Mouse (Mus musculus): ENCODE results near the gene Ubox5.
A peak's percentile ranks its signal among the peaks of the same experiment; 100 is the strongest.
"Not testable (repeated sequence)": the region's sequence is repeated elsewhere in the genome, so short reads cannot be mapped to it uniquely, and the experiment has no call there.

Ubox5 gene

GRCm38 (mm10) chr2:130629839-130630203 is at the start of gene Ubox5, which contains the start of gene Fastkd5:
TSS of gene Ubox5 (minus strand) at chr2:130630038.
TSS of gene Fastkd5 (minus strand) at chr2:130630027.
- peak; percentile 73 to 84 for DNase-seq (ENCODE audit: low spot score in 2 of 2)

- no peak for DNase-seq (ENCODE audit: low spot score in 2 of 2)
Observed at GRCm38 (mm10) chr2:130679154-130679553, 49.3 kb upstream of the Ubox5 start.

GRCm38 (mm10) chr2:130677211-130677610 is 47.4 kb upstream of the Ubox5 start:
- DNase-seq (ENCODE audit: low spot score in 2 of 2) = no peak

GRCm38 (mm10) chr2:130667559-130667958 is 37.7 kb upstream of the Ubox5 start, which contains the start of gene Itpa:
TSS of gene Itpa (plus strand) at chr2:130667610.
- DNase-seq (ENCODE audit: low spot score in 2 of 2) = peak; percentile 79 to 84

GRCm38 (mm10) chr2:130664102-130664701 is 34.4 kb upstream of the Ubox5 start, which contains the start of gene Ddrgk1:
TSS of gene Ddrgk1 (minus strand) at chr2:130664659.
- peak; percentile 92 to 93 for DNase-seq (ENCODE audit: low spot score in 2 of 2)

- no peak for DNase-seq (ENCODE audit: low spot score in 2 of 2)
Observed at GRCm38 (mm10) chr2:130663342-130663741, 33.5 kb upstream of the Ubox5 start.

GRCm38 (mm10) chr2:130658530-130658929 is 28.7 kb upstream of the Ubox5 start:
- no peak for DNase-seq (ENCODE audit: low spot score in 2 of 2)

GRCm38 (mm10) chr2:130657541-130657940 is 27.7 kb upstream of the Ubox5 start:
- DNase-seq (ENCODE audit: low spot score in 2 of 2) = peak; percentile 38 to 68

- no peak for DNase-seq (ENCODE audit: low spot score in 2 of 2)
Observed at GRCm38 (mm10) chr2:130656536-130656935, 26.7 kb upstream of the Ubox5 start.

- DNase-seq (ENCODE audit: low spot score in 2 of 2) = no peak
Observed at GRCm38 (mm10) chr2:130655660-130656339, 26.0 kb upstream of the Ubox5 start.

GRCm38 (mm10) chr2:130653760-130654159 is 23.9 kb upstream of the Ubox5 start:
- no peak for DNase-seq (ENCODE audit: low spot score in 2 of 2)

GRCm38 (mm10) chr2:130653303-130653702 is 23.5 kb upstream of the Ubox5 start:
- DNase-seq (ENCODE audit: low spot score in 2 of 2) = no peak

GRCm38 (mm10) chr2:130649028-130649427 is 19.2 kb upstream of the Ubox5 start:
- DNase-seq (ENCODE audit: low spot score in 2 of 2) = not testable (repeated sequence)

GRCm38 (mm10) chr2:130645198-130645597 is 15.4 kb upstream of the Ubox5 start:
- DNase-seq (ENCODE audit: low spot score in 2 of 2) = no peak

GRCm38 (mm10) chr2:130642684-130643369 is 13.0 kb upstream of the Ubox5 start, which contains the start of gene Lzts3:
TSS of gene Lzts3 (minus strand) at chr2:130642803.
- DNase-seq (ENCODE audit: low spot score in 2 of 2) = peak; percentile 85 to 89

GRCm38 (mm10) chr2:130642197-130642660 is 12.4 kb upstream of the Ubox5 start:
- no peak for DNase-seq (ENCODE audit: low spot score in 2 of 2)

- no peak for DNase-seq (ENCODE audit: low spot score in 2 of 2)
Observed at GRCm38 (mm10) chr2:130641351-130642025, 11.7 kb upstream of the Ubox5 start.

- DNase-seq (ENCODE audit: low spot score in 2 of 2) = no peak
Observed at GRCm38 (mm10) chr2:130639276-130639675, 9.4 kb upstream of the Ubox5 start.

- DNase-seq (ENCODE audit: low spot score in 2 of 2) = no peak
Observed at GRCm38 (mm10) chr2:130638101-130638611, 8.3 kb upstream of the Ubox5 start.

- no peak for DNase-seq (ENCODE audit: low spot score in 2 of 2)
Observed at GRCm38 (mm10) chr2:130635847-130636246, 6.0 kb upstream of the Ubox5 start.

GRCm38 (mm10) chr2:130634739-130635411 is 5.0 kb upstream of the Ubox5 start:
- no peak for DNase-seq (ENCODE audit: low spot score in 2 of 2)
